Mouse (Mus musculus) kidney, adult 18-20 months (tissue): ENCODE results near the gene Caly.
A peak's percentile ranks its signal among the peaks of the same experiment; 100 is the strongest.

Experiments used
- DNase-seq: peaks from one replicate; pipeline ENCODE4 v3.0.0; 2021

Gene Caly

GRCm38 (mm10) chr7:140081408-140082241 lies 723 bp downstream of the Caly start:
- DNase-seq = no peak

- DNase-seq = peak; percentile 71
Observed at GRCm38 (mm10) chr7:140080503-140081156, 1.7 kb downstream of the Caly start.

GRCm38 (mm10) chr7:140078711-140079110 lies 3.6 kb downstream of the Caly start:
- peak; percentile 76 for DNase-seq

- DNase-seq = no peak
Observed at GRCm38 (mm10) chr7:140077698-140078097, 4.7 kb downstream of the Caly start.

GRCm38 (mm10) chr7:140070042-140070711 lies 12.2 kb downstream of the Caly start:
- DNase-seq = no peak

GRCm38 (mm10) chr7:140067397-140067796 lies 15.0 kb downstream of the Caly start:
- no peak for DNase-seq

GRCm38 (mm10) chr7:140063092-140063491 lies 19.3 kb downstream of the Caly start:
- peak; percentile 70 for DNase-seq

- peak; percentile 20 for DNase-seq
Observed at GRCm38 (mm10) chr7:140062307-140062706, 20.0 kb downstream of the Caly start.

- no peak for DNase-seq
Observed at GRCm38 (mm10) chr7:140061832-140062130, 20.6 kb downstream of the Caly start.

- peak; percentile 34 for DNase-seq
Observed at GRCm38 (mm10) chr7:140060936-140061831, 21.2 kb downstream of the Caly start.

- no peak for DNase-seq
Observed at GRCm38 (mm10) chr7:140059601-140060000, 22.7 kb downstream of the Caly start.

- DNase-seq = no peak
Observed at GRCm38 (mm10) chr7:140058528-140058927, 23.8 kb downstream of the Caly start.

- DNase-seq = peak; percentile 38
Observed at GRCm38 (mm10) chr7:140057413-140058407, 24.6 kb downstream of the Caly start.

GRCm38 (mm10) chr7:140054124-140054523 lies 28.2 kb downstream of the Caly start:
- no peak for DNase-seq

- DNase-seq = peak; percentile 34
Observed at GRCm38 (mm10) chr7:140049115-140049689, 33.1 kb downstream of the Caly start.

- DNase-seq = no peak
Observed at GRCm38 (mm10) chr7:140048361-140049114, 33.8 kb downstream of the Caly start, which contains the start of gene Msx3. Msx3 (minus strand) TSS chr7:140049089.

GRCm38 (mm10) chr7:140047811-140048311 lies 34.5 kb downstream of the Caly start:
- DNase-seq = peak; percentile 7

- DNase-seq = no peak
Observed at GRCm38 (mm10) chr7:140045546-140045945, 36.8 kb downstream of the Caly start.

- no peak for DNase-seq
Observed at GRCm38 (mm10) chr7:140042728-140043127, 39.6 kb downstream of the Caly start.

GRCm38 (mm10) chr7:140037171-140037555 lies 45.2 kb downstream of the Caly start:
- DNase-seq = no peak
